Mouse (Mus musculus): ENCODE measurements around the gene Elmod3.

GRCm38 (mm10) chr6:72549041-72549580, 49.1 kb downstream of the Elmod3 start:
- TF ChIP-seq HCFC1 (IDR thresholded peaks at IDR 0.05; ENCODE audit: borderline replicate concordance, insufficient read depth, low read length) (no peak), MAFK (IDR thresholded peaks at IDR 0.05; ENCODE audit: insufficient read depth, low read depth, low read length) (no peak), ZNF384 (IDR thresholded peaks at IDR 0.05; ENCODE audit: low read depth, low read length) (no peak), CHD2 (IDR thresholded peaks at IDR 0.05; ENCODE audit: low read depth, low read length) (no peak)

Measured in ES-E14 (cell line).